Mouse (Mus musculus): ENCODE measurements around the gene Rab28. TPM values are rescaled to one million over a fixed set of nuclear protein-coding genes. Genes with fewer than 3 reads are reported as not detected.
"Not testable (repeated sequence)": the region's sequence is repeated elsewhere in the genome, so short reads cannot be mapped to it uniquely, and the experiment has no call there.

Gene Rab28
- total RNA-seq (2021), result 10 to 100 TPM; 55.6 to 56.4 TPM
- long read RNA-seq, transcript Rab28-201 (7 exons, 1,635 nt), result major isoform, 113 of 130 reads
- long read RNA-seq, partial matches to known transcripts, result 2 of 130 reads
- long read RNA-seq, other reads (novel, unspliced or antisense), result 12 of 130 reads

- DNase-seq (ENCODE audit: low spot score in 2 of 2), result peak; percentile 95 to 96
Measured at GRCm38 (mm10) chr5:41708051-41708630, at the start of gene Rab28. Gene Rab28 (minus strand): TSS chr5:41708157.

DNA sequence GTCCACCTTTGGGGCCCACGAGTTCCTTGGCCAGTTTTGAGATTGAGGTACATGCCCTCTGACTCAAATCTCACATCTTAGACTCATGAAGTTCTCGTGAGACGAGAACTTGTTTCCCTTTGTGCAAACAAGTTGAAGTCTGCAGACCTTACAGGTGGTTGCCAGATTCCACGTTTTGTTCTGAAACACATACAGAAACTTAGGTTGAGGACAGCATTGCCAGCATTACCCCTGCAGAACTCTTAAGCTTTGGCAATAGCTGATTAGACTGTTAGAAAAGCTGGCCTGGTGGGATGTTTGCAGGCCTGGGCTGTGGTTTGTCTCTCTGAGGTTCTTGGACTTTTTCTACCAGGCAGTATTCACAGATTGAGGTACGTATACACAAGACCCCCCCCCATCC, 49.4 kb upstream of the Rab28 start:
- no peak for DNase-seq (ENCODE audit: low spot score in 2 of 2)

GRCm38 (mm10) chr5:41756396-41756795, 48.4 kb upstream of the Rab28 start:
- no peak for DNase-seq (ENCODE audit: low spot score in 2 of 2)

GRCm38 (mm10) chr5:41755373-41755960, 47.5 kb upstream of the Rab28 start:
- DNase-seq (ENCODE audit: low spot score in 2 of 2), result no peak

DNA sequence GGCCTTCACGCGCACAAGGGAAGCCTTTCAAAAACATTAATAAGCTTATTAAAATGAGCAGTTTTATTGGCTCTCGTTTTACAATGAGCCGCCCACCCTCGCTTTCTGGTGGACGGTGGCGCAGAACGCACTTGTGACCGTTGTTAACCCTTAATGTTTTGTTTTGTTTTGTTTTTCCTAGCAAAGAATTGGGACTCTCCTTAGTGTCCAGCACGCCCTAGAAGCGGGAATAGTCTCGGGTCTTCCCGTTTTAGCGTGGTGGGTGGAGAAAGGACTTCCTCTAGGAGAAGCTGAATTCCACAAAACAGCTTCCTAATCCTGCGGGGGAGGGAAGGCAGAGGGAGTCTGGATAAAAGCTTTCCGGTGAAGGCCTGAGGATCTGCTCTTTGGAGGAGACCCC, 46.9 kb upstream of the Rab28 start:
- DNase-seq (ENCODE audit: low spot score in 2 of 2), result no peak

DNA sequence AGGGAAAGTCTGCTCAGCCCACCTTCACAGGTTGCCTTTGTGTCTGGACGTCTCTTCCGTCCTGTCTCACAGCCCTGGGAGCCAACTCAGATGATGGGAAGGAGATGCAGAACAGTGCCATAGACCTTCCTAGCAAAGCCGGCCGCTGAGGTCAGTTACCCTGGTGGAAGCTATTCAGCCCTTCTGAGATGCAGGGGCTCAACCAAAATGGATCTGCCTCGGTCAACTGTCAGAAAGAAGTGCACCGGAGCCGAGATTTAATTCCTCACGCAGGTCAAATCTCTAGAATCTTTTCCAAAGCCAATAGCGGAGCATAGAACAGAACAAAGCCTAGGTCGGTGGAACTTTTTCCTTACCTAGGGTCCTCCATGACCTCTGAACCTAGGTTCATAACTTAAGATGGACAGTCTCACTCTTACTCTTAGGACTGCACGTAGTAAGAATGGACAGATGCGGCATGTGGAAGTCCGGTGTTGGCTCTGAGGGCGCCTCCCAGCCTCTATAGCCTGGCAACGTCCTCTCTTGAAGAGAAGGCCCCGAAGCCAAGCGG, 46.3 kb upstream of the Rab28 start:
- DNase-seq (ENCODE audit: low spot score in 2 of 2), result no peak

GRCm38 (mm10) chr5:41752721-41753120, 44.8 kb upstream of the Rab28 start:
- no peak for DNase-seq (ENCODE audit: low spot score in 2 of 2)

- DNase-seq (ENCODE audit: low spot score in 2 of 2), result no peak
Measured at GRCm38 (mm10) chr5:41744898-41745780, 37.2 kb upstream of the Rab28 start.

- no peak for DNase-seq (ENCODE audit: low spot score in 2 of 2)
Measured at GRCm38 (mm10) chr5:41744234-41744633, 36.3 kb upstream of the Rab28 start.

DNA sequence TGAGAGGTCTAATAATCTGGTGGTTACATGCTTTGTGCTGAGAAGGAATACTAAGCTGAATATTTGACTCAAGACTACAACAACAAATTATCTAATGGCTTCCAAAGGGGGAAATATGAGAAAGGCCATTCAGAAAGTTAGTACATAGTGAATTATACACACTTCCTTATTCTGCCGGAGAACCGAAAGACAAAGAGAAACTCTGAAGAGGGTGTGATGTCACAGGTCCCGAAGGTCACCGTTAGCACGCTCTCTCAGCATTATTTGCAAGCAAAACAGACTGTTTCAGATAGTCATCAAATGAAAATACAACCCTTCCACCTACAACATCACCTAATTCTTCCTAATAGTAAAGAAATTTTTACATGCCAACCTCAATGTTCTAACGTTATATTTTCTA, 30.9 kb upstream of the Rab28 start:
- no peak for DNase-seq (ENCODE audit: low spot score in 2 of 2)

GRCm38 (mm10) chr5:41737039-41737438, 29.1 kb upstream of the Rab28 start:
- no peak for DNase-seq (ENCODE audit: low spot score in 2 of 2)

DNA sequence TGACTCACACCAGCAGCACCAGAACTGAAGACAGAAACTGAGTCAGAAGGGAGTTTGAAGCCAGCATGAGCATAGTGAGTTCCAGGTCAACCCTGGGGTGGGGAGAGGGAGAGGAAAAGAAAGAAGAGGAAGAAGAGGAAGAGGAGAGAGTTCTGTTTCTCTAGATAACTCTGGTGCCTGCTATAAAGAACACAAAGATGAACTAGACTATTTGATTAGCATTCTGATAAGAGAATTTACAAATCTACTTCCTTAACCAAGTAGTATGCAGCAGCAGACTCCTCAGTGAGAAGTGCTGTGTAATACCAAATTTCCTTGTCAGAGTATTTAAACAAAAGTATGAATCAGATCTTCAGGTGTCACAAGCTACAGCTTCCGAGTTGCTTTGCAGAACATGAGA, 19.1 kb upstream of the Rab28 start:
- DNase-seq (ENCODE audit: low spot score in 2 of 2), result no peak

GRCm38 (mm10) chr5:41725573-41725972, 17.6 kb upstream of the Rab28 start:
- no peak for DNase-seq (ENCODE audit: low spot score in 2 of 2)

DNA sequence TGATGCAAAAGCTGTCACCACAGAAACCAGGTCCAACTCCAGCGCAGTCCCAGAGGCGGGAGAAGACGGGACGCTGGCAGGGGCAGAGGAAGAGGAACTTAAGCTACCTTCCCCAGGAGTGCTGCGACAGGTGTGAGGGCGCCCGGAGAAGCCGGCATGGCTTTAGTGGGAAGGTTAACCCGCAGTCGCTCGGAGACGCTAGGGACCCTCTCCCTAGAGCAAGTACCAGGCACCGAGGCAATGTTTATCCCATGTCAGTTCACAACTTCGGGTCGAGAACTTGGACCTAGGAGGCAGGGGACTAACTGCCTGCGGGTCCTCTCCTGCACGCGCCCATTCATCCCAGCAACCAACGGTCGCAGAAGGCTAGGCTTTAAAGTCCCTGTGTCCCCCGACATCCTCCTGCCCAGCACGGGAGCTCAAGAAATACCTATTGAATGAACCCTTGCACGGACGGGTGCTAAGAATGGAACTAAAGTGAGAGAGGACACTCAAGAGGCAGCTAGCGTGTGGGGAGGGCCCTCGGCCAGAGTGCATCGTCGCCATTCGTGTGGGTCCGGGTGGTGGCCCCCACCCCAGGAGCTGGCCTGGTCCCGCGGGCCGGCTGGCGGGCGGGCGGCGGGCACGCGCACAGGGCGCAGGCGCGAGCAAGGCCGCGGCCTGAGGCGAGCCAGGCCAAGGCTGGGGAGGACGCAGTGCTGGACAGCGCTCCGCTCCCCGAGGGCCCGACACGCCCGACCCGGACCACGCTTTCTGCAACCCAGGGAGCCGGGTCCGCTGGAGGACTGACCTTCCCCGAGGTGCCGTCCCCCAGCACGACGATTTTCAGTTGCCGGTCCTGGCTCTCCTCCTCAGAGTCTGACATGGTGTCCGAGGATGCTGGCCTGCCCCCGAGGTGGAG, 592 bp downstream of the Rab28 start:
- peak; percentile 46 to 54 for DNase-seq (ENCODE audit: low spot score in 2 of 2)

GRCm38 (mm10) chr5:41706777-41707114, 1.2 kb downstream of the Rab28 start:
- no peak for DNase-seq (ENCODE audit: low spot score in 2 of 2)

- not testable (repeated sequence) for DNase-seq (ENCODE audit: low spot score in 2 of 2)
Measured at GRCm38 (mm10) chr5:41701085-41701484, 6.9 kb downstream of the Rab28 start.

- DNase-seq (ENCODE audit: low spot score in 2 of 2), result no peak
Measured at GRCm38 (mm10) chr5:41697958-41698357, 10.0 kb downstream of the Rab28 start.

- DNase-seq (ENCODE audit: low spot score in 2 of 2), result no peak
Measured at GRCm38 (mm10) chr5:41685016-41685415, 22.9 kb downstream of the Rab28 start.

- no peak for DNase-seq (ENCODE audit: low spot score in 2 of 2)
Measured at GRCm38 (mm10) chr5:41683976-41684375, 24.0 kb downstream of the Rab28 start.

DNA sequence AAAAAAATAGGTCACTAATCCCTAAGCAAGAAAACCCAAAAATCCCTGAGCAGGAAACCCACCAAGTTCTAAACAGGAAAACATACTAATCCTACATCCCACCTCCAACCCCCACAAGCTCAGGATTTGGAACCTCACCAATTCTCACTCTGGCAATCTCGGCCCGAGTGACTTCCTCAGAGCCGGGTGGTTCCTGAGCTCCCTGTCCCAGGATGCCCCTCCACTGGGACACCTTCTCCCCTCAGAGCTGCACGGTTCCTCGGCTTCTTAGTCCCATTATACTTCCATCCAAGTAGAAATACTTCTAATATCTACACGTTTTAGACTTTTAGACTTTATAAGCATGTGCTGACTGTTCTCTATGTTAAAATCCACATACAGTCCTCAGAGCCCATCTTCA, 41.9 kb downstream of the Rab28 start:
- DNase-seq (ENCODE audit: low spot score in 2 of 2), result no peak

GRCm38 (mm10) chr5:41636793-41637192, 71.2 kb downstream of the Rab28 start:
- DNase-seq (ENCODE audit: low spot score in 2 of 2), result no peak
